Mouse (Mus musculus) CD8-positive naive resting alpha-beta T cell, adult 2 months (primary cell): ENCODE results near the gene Sdc1.

Source experiments
- DNase-seq, 2 experiments: peaks; one replicate each; pipeline ENCODE4 v3.0.0; 2022; ENCODE audit warnings: low read depth in 2 of 2, low spot score in 2 of 2

Gene Sdc1

DNA sequence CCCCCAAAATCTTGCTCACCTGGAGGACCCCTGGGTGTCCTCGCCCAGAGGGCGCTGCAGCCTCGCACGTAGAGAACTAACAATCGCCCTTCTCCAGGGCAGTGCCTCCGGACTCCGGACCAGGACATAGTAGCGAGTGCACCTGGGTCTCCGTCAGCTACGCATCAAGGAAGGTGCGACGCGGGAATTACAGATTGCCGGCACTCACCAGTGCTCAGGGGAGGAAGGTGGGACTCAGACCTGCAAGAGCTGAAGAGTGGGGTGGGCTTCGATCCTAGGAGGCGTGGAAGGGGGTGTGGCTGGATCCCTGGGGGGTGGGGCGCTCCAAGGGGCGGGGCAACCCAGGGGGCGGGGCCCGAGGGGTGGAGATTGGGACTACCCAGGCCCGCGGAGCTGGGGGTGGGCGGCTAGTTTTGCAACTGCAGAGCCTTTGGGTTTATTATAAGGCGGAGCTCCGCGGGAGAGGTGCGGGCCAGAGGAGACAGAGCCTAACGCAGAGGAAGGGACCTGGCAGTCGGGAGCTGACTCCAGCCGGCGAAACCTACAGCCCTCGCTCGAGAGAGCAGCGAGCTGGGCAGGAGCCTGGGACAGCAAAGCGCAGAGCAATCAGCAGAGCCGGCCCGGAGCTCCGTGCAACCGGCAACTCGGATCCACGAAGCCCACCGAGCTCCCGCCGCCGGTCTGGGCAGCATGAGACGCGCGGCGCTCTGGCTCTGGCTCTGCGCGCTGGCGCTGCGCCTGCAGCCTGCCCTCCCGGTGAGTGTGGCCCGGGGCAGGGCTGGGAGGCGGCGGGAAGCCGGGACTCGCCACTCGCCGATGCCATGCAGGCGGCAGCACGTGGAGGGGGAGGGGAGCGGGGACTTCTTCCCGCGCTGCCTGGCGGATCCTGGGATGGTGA is at the start of gene Sdc1:
TSS of gene Sdc1 (plus strand) at position 378 of the 898 bp plus-strand sequence.
- DNase-seq = peak; percentile 13 to 15

DNA sequence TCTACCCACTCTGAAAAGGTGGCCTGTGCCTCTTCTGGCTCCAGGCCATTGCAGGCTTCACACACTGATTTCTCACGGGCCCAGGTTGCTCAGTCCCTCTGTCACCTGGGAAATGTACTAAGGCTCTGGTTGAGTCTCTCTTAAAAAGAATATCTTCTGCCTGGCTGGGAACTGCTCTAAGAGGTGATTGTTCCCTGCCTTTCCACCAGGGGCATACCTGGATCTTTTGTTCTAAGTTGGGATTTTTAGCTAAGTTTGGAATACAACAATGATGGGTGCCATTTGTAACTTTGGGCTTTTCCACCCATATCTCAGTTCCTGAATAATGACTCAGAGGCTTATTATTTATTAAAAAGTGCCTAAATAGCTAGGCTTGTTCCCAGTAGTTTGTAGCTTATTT is 44.2 kb upstream of the Sdc1 start:
- no peak for DNase-seq

DNA sequence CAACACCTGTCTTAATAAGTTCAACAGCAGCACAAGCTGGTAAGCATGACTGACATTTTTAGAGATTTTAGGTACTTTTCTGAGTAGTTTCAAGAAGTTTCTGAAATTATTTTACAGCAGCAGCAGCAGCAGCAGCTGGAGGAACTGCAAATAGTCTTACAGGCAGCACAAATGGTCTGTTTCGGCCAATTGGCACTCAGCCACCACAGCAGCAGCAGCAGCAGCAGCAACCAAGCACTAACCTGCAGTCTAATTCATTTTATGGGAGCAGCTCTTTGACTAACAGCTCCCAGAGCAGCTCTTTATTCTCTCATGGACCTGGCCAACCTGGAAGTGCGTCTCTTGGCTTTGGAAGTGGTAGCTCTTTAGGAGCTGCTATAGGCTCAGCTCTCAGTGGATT is 42.4 kb upstream of the Sdc1 start:
- no peak for DNase-seq

DNA sequence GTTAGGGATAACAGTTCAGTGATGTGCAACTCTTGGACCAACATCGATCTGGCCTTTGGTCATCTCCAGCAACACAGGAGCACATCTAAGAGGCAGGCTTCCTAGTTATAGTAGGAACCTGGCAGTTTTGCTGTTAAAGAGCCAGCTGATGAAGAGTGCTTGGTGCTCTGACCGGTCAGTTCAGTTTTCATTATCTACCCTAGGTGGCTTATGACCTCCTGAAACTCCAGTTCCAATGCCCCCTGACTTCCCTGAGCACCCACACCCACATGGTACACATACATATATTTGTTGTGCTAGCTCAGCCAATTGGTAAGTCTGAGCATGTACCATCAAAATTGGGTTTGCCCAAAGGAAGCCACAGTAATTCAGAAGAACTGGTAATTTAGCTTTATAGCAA is 17.5 kb upstream of the Sdc1 start:
- no peak for DNase-seq

DNA sequence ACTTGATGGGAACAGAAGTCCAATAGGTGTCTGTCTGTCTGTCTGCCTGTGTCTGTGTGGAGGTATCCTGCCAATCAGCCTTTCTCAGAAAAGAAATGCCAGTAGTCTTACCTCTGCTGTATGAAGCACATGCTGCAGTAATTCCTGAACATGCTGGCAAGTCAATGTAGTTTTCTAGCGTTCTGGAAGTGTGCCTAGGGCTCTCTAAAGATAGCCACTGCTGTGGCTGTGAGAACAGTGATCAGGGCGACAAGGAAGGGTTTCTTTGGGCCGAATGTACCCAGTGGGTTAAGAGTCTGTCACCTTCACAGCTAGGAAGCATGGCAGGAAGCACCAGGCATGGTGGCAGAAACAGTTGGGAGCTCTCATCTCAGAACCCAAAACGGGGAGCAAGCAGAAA is 17.0 kb upstream of the Sdc1 start:
- DNase-seq = no peak

DNA sequence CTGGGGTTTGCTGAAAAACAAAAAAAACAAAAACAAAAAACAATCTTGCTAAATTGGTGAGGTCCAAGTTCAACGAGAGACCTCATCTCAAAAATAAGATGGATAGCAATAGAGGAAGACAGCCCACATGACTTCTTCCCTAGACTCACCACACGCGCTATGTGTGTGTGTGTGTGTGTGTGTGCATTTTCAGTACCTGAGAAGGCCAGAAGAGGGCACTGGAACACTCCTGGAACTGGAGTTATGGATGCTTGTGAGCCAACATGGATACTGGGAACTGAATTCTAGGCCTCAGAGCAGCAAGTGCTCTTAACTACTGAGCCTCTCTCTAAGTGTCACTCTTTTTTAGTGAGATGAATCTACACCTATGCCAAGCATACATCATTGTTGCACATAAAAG is 13.1 kb upstream of the Sdc1 start:
- DNase-seq = no peak

DNA sequence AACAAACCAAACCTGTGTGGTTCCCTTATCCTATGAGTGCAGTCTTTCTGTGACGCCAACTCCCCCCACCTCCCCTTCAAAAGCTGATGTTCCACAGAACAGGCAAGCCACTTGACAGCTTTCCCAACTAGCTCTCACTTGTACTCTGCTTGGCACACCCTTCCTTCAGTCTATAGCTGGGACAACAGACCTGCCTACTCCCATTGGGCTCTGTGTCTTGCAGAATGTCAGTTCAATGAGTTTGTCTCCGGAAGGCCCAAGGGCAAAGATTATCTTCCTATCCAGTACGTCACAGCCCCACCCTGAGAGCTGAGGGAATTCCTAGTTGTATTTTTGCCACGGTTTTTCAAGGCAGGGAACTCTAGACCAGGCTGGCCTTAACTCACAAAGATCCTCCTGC is 12.0 kb upstream of the Sdc1 start:
- no peak for DNase-seq

DNA sequence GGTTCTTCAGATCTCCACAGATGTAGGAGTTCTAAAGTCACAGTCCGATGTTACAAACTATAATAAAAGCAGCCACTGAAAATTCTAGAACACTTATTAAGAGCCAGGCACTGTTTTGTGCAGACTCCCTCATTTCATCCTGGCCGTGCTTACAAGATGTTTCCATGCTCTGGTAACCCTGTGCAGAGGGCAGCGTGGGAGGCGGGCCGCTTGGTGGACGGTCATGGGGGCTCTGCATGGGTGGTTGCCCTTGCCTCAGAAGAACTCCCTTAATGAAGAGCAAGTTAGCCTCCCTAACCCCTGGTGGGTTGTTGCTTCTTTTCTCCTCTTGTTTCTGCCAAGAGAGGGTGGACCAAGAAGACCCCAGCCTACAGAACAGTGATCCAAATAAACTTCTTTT is 11.3 kb upstream of the Sdc1 start:
- DNase-seq = no peak

DNA sequence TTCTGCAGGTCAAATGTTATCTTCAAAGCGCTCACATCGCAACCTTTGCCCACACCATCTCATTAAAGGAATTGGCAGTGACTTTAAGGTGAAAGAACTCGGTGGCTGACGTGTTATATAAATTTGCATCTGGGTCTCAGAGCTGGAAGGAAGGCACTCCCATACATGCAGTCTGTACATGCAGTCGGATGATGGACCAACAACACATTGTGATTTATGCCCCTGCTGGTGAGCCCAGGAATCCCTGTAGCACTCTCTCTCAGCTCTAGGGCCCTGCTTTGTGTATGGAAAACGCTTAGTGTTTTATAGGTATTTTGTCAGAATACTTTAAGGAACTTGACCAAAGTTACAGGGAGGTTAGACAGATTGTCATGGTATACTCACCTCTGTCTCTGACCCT is 10.6 kb upstream of the Sdc1 start:
- no peak for DNase-seq

DNA sequence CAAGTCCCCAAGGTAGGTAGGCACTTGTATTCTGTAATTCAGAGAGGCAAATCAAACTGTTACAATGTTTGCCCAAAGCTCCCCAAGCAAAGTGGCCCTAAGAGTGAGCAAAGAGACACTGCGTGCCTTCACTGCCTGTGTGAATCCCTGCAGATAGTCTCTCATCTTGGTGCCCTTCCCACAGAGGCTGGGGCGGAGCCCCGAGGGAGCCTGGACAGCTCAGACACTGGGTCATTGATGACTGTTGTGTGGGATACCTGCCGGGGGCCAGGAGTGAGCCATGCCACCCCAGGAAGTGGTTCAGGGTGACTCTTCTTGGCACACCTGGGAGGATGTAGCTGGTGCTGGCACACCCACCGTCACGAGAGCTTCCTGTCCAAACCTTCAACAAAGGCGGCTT is 10.1 kb upstream of the Sdc1 start:
- DNase-seq = no peak

DNA sequence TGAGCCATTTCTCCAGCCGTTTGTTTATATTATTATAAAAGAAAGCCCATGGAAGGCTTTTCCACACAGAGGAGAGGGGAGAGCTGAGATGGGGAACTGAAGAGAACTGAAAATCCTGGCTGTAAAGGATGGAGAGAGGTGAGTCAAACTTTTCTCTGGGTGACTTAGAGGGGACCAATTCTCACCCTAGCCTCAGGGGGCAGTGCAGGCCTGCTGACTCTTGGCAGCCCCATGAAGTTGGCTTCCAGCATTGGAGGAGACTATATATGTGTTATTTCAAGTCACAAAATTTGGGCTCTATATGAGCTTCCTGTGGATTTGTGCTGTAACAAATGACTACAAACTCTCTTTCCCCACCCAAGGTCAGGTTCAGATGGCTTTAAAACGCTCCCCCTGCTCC is 8.5 kb upstream of the Sdc1 start:
- DNase-seq = no peak

DNA sequence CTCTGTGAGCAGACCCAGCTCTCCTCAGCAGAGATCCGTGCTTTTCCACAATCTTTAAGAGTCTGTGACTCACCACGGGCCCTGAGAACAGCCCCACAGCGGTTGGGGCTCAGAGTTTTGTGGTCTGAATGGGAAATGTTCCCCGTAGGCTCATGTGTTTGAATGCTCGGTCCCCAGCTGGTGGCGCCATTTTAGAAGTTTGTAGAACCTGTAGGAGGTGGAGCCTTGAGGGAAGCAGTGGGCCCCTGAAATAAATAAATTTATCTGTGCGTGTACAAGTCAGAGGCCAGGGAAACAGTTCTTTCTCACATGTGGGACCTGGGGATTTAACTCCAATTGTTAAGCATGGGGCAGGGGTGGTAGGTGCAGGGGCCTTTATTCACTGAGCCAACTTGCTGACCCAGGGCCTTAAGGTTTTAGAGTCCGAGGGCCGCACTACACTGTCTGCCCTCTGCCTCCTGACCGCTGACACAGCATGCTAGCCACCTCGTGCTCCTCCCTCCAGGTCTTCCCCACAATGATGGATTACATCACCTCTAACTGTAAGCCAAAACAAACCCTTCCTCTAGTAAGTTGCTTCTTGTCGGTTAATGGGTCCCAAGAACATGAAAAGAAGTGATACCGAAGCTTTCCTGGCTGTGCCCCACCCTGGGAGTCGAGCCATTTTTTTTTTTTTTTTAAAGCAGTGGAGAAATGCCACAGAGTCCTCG is 6.7 kb upstream of the Sdc1 start:
- DNase-seq = no peak

DNA sequence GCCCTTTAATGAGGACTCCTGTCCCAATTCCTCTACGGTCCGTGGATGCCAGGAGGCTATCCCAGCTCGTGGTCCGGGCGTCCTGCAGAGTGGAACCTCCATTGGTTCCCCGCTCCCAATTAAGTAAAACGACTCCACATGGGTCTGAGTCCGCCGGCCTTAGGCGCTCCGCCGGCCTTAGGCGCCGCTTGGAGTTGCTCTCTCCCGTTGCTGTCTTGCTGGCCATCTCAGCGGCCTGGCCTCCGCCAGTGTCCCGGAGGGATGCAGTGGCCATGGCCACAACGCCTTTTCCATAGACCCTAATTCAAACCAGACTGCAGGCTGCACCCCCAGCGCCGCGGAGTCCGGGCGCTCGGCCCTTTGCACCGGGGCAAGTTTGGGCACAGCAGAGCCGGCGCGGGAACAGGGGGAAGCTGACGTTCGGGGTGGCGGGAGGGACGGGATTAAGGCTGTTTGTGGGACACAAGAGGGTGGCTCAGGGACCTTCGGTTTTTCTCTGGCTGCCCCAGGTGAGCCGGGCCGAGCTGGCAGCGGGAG is 789 bp downstream of the Sdc1 start:
- DNase-seq = no peak

DNA sequence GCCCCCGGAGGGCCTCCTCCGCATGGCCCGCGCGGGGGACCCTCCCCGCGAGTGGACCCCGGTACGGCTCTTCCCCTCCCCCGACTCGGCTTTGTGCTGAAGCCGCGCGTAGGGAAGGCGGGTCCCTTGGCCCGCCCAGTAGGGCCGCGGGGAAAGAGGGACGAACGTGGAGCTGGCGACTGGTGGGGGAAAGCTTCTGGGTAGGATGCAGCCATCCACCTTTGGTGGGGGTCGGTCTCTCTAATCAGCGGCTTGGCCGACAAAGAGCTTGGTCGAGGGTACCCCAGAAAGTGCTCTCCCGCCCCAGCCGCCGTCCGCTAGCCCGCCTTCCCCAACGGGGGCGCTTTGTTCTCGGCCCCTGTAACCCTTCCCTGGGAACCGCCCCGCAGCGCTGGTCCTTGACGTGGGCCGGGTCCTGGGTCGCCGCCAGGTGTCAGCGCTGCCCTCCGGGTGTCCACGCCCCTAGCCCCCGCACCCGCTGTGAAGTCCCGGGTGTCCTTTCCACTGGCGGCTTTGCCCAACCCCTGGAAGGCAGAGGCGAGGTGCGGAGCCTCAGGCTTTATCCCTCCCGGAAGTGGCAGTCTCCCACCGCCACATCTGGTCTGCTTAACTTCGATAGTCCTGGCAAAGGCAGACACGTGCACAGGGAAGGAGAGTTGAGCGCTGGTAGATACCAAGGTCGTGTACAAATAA is 1.5 kb downstream of the Sdc1 start:
- no peak for DNase-seq

DNA sequence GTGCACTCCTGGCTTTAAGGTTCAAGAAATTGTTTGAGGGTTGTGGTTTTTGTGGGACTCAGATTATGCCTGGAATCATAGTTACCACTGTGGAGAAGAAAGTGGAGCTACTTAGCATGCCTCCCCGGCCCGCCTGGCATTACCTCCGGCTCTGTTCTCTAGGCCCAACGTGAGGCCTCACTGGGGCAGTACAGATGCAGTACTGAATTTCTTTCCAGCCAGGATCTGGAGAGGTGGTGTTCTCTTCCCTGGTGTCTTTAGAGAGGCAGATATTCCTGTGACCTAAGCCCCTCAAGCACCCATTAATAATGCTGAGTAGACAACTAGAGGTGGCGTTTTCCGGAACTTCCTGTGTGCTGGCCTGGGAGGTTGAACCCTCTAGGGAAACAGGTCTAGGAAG is 2.2 kb downstream of the Sdc1 start:
- no peak for DNase-seq

DNA sequence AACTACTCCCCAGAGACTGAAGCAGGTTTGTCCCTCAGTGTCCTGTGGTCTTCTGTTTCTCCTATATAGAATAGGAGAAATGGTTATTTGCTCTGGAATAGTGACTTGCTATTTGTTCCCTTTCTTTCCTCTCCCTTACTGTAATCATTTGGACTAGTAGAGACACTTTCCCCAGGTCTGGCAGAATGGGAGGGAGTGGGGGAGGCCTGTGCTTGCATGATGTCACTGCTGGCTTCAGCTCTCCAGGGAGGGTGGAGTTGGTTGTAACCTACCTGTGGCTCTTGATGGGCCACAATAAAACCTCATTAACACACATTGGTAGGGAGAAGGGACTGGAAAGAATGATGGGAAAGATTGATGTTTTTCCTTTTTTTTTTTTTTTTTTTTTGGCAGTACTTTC is 3.1 kb downstream of the Sdc1 start:
- DNase-seq = no peak

DNA sequence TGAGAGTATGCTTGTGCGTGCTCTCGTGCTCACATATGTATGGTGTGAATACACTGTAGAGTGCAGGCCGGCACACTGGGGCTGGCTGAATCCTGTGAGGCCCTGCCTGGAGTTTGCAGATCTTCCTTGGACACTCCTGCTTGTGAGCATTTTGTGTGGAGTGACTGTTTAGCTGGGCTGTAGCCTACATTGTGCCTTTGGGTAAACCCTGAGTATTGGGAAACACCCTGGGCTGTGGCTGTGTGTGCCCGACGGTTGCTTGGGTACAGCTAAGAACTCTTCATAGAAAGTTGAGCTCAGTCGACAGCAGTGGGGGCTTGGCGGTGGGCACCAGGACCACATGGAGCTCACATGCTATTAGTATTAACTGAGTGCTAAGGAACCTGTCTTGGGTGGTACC is 5.1 kb downstream of the Sdc1 start:
- DNase-seq = no peak

DNA sequence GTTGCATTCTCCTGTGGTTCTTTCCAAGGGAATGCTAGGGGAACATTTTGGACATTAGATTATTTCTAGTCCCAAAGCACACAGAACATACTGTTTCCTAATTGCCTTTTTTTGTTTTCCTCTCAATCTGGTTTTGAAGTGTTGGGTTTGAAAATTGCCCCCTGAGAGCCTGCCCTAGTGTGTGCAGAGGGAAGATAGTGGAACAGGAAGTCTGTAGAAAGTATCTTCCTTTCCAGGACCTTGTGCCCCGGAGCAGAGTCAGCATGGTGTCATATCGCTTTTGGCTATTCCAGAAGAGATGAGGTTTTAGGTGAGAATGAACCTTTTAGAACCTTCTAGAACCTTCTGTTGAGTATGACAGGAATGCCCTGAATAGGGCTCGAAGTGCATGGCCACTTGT is 5.6 kb downstream of the Sdc1 start:
- DNase-seq = no peak

DNA sequence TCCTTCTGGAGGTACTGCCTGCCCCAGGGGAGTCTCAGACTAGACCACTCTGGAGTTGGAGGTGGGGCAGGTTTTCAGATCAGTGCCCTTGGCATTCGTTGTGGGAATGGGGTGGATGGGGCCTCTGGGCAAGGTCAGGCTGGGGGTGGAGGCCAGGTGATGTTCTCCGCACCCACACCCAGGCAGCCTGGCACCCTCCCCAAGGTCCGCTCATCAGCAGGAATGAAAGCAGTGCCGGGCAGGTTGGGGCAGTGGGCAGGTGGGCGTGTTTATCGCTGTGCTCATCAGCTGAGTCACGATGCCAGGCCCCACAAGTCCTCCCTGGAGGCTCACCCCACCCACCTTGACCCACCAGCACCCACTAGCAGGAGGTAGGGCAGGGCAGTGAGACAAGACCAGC is 7.0 kb downstream of the Sdc1 start:
- no peak for DNase-seq

DNA sequence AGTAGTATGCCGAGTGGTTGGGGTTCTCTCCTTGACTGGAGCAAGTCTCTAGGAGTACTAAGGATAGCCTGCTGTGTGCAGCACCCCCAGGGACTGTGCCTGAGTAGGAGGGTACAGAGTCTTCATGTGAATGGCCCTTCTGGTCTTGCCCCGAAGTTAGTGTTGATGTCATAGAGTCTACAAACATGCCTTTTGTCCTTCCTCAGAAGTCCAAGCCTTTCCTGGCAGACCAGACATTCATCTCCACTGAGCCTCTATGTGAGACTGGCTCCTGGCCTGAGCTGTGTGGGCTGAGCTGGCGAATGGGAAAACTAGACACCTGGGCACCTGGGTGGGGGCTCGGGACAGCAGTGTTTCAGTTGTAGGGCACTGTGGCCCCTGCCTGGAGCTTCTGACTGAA is 8.7 kb downstream of the Sdc1 start:
- DNase-seq = no peak

DNA sequence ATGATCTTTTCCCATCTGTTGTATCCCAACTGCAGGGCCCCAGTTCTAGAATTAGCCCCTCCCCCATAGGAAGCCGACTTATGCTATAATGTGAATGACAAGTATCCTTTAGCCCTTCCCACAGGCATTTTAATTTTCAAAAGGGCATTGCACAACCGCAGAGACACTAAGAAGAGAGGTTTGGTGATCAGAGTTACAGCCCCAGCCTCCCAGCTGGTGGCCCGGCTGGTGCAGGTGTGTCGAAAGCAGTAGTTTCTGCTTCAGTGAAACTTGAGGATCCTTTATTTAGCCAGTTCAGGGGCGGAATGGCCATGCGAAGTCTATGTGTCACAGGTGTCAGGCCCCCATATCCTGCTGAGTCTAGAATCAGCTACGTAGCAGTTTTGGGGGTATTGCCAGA is 10.0 kb downstream of the Sdc1 start:
- DNase-seq = no peak
